Mouse (Mus musculus) naive thymus-derived CD4-positive, alpha-beta T cell, adult 2 months (primary cell): ENCODE data around the gene Apol7c.
A peak's percentile ranks its signal among the peaks of the same experiment; 100 is the strongest.
"Not testable (repeated sequence)": the region's sequence is repeated elsewhere in the genome, so short reads cannot be mapped to it uniquely, and the experiment has no call there.

Source experiments
- DNase-seq: peaks from one replicate; pipeline ENCODE4 v3.0.0-alpha.2; 2011; ENCODE audit warnings: low read depth

Gene Apol7c

DNA sequence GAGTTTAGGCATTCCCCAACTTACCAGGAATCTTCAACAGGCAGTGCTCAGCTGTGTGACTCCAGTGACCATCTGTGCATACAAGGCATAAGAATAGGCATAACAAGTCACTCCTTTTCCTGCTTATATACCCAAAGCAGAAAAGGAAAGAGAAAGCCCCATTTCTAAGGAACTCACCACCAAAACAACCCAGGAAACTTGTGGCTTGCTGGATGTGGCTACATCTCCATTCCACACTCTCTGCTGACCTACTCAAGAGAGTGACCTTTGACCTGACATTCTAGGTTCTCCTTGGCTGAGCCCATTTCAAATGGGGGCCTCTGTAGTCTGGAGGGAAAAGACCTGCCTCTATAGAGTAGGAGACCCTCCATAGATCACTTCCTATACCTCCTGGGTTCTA is at the start of gene Apol7c:
Apol7c (minus strand) TSS at position 101 of the 400 bp plus-strand sequence.
- no peak for DNase-seq

DNA sequence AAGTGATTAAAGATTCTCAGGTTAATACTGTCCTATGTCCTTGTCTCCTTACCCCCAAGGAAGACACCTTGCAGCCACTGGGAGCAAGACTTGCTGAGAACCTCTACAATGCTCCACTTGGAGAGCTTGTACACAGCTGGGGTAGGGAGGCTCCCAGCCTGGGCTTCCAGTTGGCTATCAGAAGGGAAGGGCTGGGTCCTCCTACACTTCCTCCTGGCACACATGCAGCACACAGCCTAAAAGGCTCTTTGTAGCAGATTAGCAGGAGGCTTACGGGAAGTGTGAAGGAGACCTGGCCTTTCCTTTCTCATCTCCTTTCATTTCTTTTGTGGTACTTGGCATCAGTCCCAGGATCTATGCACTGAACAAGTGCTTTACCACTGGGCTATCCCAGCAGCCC is 48.6 kb upstream of the Apol7c start:
- DNase-seq, result no peak

DNA sequence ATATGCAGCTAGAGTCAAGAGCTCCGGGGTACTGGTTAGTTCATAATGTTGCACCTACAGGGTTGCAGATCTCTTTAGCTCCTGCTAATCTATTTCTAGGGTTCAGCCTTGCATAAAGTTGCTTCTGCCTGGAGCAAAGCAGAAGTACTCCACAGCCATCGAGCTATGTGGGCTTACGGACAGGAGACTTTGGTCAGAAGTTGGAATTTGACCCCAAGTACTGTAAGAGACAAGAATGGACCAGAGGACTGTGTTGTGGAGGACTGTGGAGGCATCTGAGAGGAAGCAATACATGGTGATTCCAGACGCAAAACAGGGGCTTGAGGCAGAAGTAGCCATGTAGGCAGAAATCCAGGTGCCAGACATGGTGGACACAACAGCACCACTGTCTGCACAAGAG is 46.2 kb upstream of the Apol7c start:
- DNase-seq, result no peak

DNA sequence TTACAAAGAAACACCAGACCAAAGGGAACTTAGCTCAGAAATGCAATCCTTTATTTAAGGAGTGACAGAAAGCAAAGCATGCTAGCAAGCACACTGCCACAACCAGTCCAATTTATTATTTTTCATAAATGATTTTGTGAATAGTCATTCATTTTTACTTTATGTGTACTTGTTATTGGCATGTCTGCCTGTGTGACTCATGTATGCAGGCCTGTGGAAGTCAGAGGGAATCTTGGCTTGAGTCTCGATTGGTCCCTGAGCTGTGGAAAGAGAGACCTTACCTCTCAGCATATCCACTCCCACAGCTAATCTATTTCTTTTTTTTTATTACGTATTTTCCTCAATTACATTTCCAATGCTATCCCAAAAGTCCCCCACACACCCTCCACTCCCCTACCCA is 45.7 kb upstream of the Apol7c start:
- DNase-seq, result no peak

DNA sequence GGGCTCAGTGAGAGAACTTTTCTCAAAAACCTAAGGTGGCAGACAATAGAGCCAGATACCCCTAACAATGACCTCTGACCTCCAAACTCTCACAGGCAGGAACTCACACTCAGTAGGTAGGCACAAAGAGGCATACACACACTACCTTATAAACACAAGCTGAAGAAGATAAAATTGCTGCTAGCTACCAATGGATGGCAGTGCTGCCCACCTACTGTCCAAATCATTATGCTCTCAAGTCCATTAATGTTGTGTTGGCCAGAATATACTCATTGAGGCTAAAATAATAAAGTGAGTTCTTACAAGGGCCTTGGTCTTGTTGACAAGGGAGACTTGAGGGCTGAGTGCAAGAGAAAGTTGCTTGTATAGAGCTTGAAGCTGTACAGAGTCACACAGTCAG is 30.1 kb upstream of the Apol7c start:
- DNase-seq, result no peak

DNA sequence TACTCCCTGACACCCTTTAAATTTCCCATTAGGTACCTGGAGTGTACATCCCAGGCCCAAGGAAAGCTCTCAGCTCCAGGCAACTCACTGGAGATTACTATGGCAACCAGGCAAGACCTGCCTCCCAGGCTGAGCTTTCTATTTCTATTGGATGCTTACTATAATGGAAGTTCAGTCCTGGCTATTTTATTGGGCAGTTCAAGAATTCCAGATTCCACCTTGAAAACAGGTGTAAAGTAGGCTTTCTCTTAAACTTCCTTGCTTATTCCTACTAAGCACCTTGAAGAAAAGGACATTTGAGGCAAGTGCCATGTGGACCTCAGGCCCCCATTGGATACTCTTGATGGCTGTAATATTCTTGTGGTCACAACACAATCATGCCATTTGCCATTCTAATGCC is 28.7 kb upstream of the Apol7c start, which contains the start of gene 1700025B11Rik:
1700025B11Rik (minus strand) TSS at position 101 of the 400 bp plus-strand sequence.
- DNase-seq, result no peak

DNA sequence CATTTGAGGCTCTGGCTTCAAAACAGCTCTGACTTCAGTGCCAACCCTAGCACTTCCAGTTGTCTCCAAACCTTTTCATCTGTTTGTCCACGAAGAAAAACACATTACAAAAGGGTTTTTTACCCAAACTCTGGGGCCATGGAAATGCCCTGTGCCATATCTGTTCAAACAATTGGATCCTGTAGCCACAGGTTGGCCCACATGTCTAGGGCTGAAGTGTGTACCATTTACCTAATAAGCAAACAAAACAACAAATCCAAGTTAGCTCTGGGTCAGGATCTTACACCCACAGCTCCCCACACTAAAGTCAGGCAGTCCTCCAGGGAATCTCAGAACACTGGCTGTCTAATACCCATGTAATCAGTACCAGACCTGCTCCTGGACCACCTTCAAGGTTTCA is 6.1 kb upstream of the Apol7c start:
- DNase-seq, result not testable (repeated sequence)

DNA sequence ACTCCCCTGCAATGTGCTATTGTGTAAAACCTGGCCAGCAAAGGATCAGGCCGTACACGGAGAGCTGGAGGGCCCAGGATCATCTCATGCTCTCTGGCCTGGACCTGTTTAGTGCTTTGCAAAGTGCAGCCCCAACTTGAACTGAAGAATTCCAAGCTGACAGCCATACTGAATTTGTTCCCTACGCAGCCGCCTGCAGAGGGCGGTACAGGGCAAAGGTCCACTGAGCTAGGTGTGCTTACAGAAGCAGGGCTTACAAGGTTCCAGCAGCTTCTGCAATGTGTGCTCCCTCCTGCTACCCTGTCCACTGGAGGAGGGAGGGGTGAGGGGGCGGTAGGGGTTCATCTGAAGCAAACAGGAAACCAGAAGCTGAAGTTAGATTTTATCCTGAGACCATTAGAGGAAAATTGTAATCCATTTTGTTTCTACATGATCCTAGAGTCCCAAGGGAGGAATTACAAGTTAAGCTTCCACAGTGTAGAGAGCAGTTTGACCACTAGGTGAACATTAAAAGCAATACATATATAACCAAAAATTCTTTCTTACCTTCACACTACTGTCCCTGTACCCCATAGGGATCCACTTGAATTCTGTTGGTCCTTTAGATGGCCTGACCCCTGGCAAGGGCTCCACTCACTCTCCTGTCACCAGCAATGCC is 9.8 kb downstream of the Apol7c start:
- DNase-seq, result peak; percentile 37

DNA sequence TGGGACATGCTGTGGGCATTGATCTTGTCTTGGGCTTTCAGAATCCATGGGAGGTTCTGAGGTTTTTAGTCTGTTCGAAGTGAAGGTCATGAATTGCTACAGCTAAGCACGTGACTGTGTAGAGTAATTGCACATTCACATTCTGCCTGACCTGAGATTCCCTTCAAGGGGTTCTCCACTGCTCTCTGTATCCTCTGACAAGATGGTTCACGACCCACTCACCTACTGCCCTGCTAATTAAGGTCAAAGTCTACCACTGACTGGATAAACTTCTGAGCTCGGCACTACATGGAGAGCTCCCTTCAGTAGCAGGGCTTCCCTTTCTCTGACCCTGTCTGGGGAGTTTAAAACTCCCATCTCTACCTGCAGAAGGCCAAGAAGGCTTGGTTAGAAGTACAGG is 12.5 kb downstream of the Apol7c start:
- not testable (repeated sequence) for DNase-seq

DNA sequence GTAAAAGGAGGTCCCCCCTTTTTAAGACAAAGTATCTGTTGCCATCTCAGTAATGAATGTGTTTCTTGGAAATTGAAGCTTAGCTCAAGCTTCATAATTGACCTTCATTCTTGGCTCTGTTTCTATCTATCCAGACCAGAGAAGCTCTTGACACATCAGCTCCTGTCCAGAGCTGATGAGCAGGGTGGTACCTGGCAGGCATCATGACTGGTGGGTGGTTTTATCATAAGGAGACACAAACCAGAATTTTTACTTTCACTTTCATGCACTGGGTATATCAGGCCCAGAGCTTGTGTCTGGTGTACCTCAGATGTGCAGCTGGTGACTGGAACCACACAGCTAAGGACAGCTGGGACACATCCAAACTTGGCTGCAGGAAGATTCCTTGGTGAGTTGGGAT is 25.1 kb downstream of the Apol7c start, which contains the start of gene Apol11a:
Apol11a (plus strand) TSS at position 306 of the 400 bp plus-strand sequence.
- DNase-seq, result not testable (repeated sequence)

DNA sequence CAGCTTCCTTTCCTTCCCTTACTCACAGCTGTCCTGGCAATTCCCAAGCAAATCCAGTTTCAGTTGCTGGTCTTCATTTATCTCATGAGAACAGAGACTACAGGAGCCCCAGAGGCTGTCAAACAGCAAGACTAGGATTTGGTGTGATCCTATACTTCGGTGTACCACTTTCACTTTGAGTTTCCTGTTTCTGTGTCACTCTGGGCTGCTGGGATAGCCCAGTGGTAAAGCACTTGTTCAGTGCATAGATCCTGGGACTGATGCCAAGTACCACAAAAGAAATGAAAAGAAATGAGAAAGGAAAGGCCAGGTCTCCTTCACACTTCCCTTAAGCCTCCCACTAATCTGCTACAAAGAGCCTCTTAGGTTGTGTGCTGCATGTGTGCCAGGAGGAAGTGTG is 38.4 kb downstream of the Apol7c start:
- not testable (repeated sequence) for DNase-seq

DNA sequence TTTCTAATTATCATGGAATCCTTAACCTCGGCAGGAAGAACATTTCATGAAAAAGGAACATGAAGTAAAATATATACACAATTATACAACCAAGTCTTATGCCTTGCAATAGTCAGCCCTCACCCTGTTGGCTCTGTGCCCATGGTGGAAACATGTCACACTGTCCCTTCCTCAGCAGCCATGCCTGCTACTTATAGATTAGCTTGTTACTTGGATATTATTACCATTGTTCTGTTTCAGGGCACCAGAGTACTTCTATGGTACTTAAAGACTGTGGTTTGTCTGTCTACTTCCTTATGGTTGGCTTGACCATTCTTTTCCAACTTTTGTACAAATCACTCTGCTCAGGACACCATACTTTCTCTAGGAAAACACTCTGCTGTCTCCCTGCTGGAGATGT is 39.9 kb downstream of the Apol7c start:
- not testable (repeated sequence) for DNase-seq

DNA sequence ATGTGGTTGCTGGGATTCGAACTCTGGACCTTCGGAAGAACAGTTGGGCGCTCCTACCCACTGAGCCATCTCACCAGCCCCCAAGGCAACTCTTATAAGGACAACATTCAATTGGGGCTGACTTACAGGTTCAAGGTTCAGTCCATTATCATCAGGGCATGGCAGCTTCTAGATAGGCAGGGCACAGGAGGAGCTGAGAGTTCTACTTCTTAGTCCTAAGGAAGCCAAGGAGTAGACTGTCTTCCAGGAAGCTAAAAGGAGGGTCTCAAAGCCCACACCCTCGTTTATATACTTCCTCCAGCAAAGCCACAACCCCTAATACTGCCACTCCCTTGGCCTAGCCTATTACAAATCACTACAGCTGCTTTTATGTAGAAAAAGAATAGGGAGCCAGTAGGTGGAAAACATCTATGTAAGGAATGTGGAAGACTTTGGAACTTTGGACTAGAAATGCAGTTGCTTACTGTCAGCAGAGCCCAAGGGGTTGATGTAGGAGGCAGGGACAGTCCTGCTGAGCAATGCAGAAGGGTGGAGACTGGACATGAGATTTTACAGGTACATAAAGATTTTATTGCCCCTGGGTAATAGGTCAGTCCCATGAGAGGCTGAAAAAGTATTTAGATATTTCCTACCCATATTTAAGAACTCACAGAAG is 50.8 kb downstream of the Apol7c start:
- DNase-seq, result no peak

DNA sequence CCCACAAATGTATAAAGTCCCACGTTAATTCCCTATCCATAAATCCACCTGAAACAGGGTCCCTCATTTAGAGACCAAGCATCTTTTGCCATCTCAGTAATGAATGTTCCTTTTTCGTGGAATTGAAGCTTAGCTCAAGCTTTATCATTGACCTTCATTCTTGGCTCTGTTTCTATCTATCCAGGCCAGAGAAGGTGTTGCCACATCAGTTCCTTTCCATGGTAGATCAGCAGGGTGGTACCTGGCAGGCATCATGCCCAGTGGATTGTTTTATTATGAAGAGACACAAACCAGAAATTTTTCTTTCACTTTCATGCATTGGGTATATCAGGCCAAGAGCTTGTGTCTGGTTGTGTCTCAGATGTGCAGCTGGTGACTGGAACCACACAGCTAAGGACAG is 56.4 kb downstream of the Apol7c start, which contains the start of gene Apol10a:
Apol10a (plus strand) TSS at position 355 of the 400 bp plus-strand sequence.
- not testable (repeated sequence) for DNase-seq
